Mouse (Mus musculus): ENCODE measurements at regions not wholly inside any gene's neighbourhood (a gene's known extent, or its start where the extent isn't known, plus 50 kb on each side); places are given as distances from the start of the nearest gene placed in this dataset.

DNA sequence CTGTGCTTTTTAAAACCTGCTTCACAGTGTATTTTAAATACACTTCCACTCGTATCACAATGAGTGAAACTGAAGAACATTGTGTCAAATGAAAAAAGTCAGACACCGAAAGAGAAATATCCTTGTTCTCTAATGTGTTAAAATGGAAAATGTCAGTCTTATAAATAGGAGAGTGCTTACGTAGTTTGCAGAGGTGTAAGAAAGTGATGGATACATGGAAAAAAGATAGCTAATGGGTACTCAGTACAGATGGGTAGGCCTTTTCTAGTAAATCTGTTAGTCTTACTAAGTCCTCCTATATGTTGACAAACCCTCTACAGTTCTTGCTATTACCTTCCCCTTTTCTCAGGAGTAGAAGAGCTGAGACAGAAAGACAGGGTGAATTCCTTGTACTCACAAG lies 706.2 kb downstream of the Efnb2 start:
- Histone ChIP-seq H3K36me3 (no peaks in the 10 kb centered on the region), H3K4me2 (no peak overlapping the region), H3K27ac (no peak overlapping the region), H3K9ac (no peak overlapping the region), H3K4me1 (replicated peaks) (no peaks in the 10 kb centered on the region), H3K9me3 (no peaks in the 10 kb centered on the region), H3K4me3 (no peak overlapping the region), H3K27me3 (no peaks in the 10 kb centered on the region)
- ATAC-seq (ENCODE audit: low FRiP score): no peak
- 93% methylated on average over 3 of the region's 3 CpGs for WGBS

DNA sequence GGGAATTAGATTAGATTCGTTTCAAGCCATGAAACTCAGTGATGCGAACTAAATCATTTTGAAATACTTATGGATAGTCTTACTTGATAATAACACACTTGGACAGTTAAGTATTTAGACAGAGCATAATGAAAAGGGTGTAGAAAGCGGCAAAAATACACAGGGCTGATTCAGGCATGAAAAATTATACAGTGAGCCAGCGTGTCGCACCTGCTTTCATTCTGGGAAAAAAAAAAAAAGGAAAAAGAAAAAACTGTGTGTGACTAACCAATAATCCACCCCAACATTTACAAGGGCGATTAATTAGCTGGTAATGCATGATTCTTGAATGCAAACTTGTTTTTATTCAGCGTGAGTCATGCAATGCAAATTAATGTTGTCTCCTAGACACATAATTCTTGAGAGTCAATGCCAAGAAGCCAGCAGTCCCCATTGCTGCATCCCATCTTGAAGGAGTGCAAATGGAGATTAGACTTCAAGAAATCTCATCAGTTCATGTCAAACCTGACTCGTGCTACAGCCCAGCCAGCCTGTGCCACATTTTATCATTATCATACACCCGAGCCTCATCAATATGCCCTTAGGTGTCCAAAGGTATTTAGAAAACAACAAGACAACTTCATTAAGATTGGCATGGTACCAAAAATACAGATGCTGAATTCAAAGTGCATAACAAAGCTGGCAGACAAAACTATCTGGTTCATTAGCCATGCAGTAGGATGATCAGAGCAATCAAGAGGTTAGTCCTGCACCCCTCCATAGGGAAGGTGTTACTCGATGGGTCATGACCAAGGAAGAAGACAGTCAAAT lies 714.9 kb downstream of the Efnb2 start:
- ATAC-seq (ENCODE audit: low FRiP score): peak; percentile 74
- Histone ChIP-seq H3K27me3 (0 out of 2 replicates have a peak, but pooled peaks cover 5% of the 10 kb centered on the region), H3K9ac (no peak overlapping the region), H3K9me3 (no peaks in the 10 kb centered on the region), H3K4me1 (replicated peaks) (peaks cover 6% of the 10 kb centered on the region; the same call in 1 of the 2 replicates), H3K4me2 (no peak overlapping the region), H3K4me3 (no peak overlapping the region), H3K27ac (no peak overlapping the region), H3K36me3 (no peaks in the 10 kb centered on the region)
- WGBS: 51% methylated on average over 10 of the region's 10 CpGs

DNA sequence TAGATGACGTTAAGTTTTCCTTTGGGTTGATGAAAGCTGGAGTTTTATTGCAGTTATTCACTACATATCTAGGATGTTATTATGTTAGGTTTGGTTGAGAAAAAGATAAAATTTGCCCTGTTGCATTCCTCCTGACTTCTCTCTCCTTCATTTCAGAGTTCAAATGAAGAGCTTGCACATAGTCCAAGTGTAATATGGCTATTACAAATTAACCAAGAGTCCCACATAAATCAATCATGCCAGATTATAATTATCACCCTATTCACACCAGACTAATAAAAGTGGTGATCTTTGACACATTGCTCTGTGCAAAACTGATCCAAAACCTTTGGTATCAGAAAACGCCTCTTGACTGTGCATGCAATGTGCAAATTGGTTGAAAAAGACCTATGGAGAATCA lies 724.4 kb downstream of the Efnb2 start:
- no peaks in the 10 kb centered on the region for H3K4me1 ChIP-seq (replicated peaks)
- no peak for ATAC-seq (ENCODE audit: low FRiP score)
- H3K4me3 ChIP-seq: no peak overlapping the region
- 95% methylated on average over 2 of the region's 2 CpGs for WGBS
- H3K36me3 ChIP-seq: no peaks in the 10 kb centered on the region
- no peak overlapping the region for H3K4me2 ChIP-seq
- no peak overlapping the region for H3K27ac ChIP-seq
- no peak overlapping the region for H3K9ac ChIP-seq
- no peaks in the 10 kb centered on the region for H3K27me3 ChIP-seq
- H3K9me3 ChIP-seq: no peaks in the 10 kb centered on the region

DNA sequence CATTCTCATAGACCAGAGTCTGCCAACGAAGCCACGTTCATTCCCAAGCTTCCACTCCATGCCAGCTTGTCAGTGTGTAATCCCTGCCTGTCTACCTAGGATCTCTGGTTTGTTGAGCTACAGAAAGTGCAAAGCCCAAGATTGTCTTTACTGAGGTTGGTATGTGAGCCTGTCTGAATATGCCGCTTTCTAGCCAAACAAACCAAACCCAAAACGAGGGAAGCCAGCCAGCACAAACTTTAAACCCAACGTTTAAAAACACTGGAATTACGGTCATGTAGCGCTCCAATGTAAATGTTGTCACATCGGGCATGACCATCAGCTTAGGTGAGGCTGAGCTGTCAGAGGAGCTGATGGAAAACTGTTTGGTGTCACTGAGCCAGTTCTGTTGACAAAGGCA lies 741.6 kb downstream of the Efnb2 start:
- Histone ChIP-seq H3K4me1 (replicated peaks) (no peaks in the 10 kb centered on the region), H3K9me3 (no peaks in the 10 kb centered on the region), H3K4me2 (no peak overlapping the region), H3K9ac (no peak overlapping the region), H3K4me3 (no peak overlapping the region), H3K27me3 (no peaks in the 10 kb centered on the region), H3K27ac (no peak overlapping the region), H3K36me3 (no peaks in the 10 kb centered on the region)
- ATAC-seq (ENCODE audit: low FRiP score): no peak
- WGBS: 76% methylated on average over 8 of the region's 8 CpGs

DNA sequence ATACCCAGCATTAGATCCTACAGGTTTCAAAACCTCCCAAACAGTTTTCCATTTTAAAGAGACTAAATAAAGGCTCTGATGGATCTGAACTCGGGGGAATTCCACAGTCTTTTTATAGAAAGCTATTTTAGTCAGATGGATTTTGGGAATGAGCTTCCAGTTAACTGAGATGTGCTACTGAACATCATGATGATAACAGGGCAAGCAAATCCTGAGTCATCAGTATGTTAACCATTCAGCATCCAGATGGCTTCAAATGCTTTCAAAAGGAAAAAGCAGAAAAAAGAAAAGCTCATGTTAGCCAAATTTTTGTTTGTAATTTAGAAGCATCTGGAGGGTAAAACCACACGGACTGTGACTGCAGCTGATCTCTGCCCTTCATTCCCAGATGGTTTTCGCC lies 766.7 kb downstream of the Efnb2 start:
- H3K36me3 ChIP-seq: no peaks in the 10 kb centered on the region
- ATAC-seq (ENCODE audit: low FRiP score): no peak
- H3K27ac ChIP-seq: no peak overlapping the region
- no peak overlapping the region for H3K4me2 ChIP-seq
- H3K27me3 ChIP-seq: no peaks in the 10 kb centered on the region
- H3K9ac ChIP-seq: no peak overlapping the region
- WGBS: 83% methylated on average over 3 of the region's 3 CpGs
- H3K9me3 ChIP-seq: no peaks in the 10 kb centered on the region
- no peak overlapping the region for H3K4me3 ChIP-seq
- no peaks in the 10 kb centered on the region for H3K4me1 ChIP-seq (replicated peaks)

DNA sequence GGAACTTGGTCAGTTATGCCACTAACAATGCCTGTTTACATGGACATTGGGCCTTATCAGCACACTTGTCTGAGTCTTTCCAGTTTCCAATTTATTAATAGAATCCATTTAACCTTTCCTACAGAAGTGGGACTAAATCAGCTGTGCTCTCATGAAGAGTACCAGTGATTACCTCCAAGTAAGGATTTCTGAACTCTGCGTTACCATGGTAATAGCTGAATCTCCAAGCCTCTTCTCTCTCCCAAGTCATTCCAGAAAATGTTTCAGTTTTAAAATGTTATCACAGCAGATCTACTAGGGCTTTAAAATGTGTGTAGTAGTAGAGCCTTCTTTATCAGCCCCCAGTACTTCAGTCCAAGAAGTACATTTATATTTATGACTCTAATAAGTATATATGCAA lies 807.9 kb downstream of the Efnb2 start:
- H3K4me3 ChIP-seq: no peak overlapping the region
- H3K27ac ChIP-seq: no peak overlapping the region
- no peaks in the 10 kb centered on the region for H3K4me1 ChIP-seq (replicated peaks)
- no peaks in the 10 kb centered on the region for H3K9me3 ChIP-seq
- ATAC-seq (ENCODE audit: low FRiP score): no peak
- H3K4me2 ChIP-seq: no peak overlapping the region
- H3K9ac ChIP-seq: no peak overlapping the region
- no peaks in the 10 kb centered on the region for H3K27me3 ChIP-seq
- WGBS: 85% methylated on average over 1 of the region's 1 CpGs
- H3K36me3 ChIP-seq: no peaks in the 10 kb centered on the region

DNA sequence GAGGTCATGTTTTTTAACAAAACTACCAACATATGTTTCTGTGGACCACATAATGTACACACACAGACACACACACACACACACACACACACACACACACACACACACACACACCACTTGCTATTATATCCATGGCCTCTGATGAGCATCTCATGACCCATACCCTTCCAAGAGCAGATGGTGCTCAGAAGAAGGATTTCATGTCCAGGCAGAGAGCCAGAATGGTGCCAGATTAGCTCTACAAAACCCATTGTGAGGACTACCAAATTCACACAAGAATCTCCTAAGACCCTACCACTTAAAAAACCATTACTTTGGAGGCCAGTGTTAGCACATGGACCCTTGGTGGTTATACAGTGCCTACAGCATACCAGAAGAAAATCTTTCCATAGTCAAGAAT lies 810.5 kb downstream of the Efnb2 start:
- no peak overlapping the region for H3K27ac ChIP-seq
- no peaks in the 10 kb centered on the region for H3K4me1 ChIP-seq (replicated peaks)
- H3K4me3 ChIP-seq: no peak overlapping the region
- H3K27me3 ChIP-seq: no peaks in the 10 kb centered on the region
- H3K36me3 ChIP-seq: no peaks in the 10 kb centered on the region
- H3K9me3 ChIP-seq: no peaks in the 10 kb centered on the region
- no peak overlapping the region for H3K4me2 ChIP-seq
- no peak overlapping the region for H3K9ac ChIP-seq
- ATAC-seq (ENCODE audit: low FRiP score): no peak

DNA sequence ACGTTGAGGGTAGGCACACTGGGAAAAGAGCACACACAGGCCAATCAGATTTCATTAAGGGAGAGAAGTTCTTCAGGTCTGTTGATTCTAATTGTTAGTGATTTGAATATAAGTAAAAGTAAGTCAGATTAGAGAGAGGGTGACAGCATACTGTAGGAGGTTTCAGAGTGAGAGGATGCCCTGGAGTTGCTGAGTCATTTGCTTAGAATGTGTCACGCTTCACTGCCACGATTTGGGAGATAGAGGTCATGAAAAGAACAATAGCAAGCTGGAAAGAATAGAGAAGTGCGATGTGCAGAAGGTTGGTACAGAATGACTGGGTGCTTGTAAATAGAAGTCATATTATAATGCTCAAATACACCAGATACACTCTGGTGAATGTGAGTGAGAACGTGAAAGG lies 829.1 kb downstream of the Efnb2 start:
- Histone ChIP-seq H3K4me2 (no peak overlapping the region), H3K4me1 (replicated peaks) (no peaks in the 10 kb centered on the region), H3K9ac (no peak overlapping the region), H3K36me3 (no peaks in the 10 kb centered on the region), H3K27me3 (no peaks in the 10 kb centered on the region), H3K4me3 (no peak overlapping the region), H3K9me3 (no peaks in the 10 kb centered on the region; the same call in 1 of the 2 replicates), H3K27ac (no peak overlapping the region)
- ATAC-seq (ENCODE audit: low FRiP score): no peak
- 44% methylated on average over 5 of the region's 5 CpGs for WGBS

DNA sequence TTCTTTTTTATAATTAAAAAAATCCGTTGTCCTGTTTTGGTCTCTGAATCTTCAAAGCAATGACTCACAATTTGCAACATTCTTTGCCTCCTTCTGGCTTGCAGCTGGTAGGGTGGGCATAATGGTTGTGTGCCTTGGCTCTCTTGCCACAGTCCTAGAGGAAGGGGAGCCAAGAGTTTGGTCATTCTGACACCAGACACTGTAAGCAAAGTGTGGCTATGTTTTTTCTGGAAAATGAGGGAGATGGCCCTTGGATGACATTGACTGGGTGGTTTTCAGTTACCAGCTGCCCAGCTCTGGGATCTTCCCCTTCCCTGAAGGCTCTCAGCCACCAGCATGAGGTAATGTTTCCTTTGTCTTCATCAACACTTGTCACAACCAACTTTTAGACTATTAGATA lies 833.2 kb downstream of the Efnb2 start:
- no peak for ATAC-seq (ENCODE audit: low FRiP score)
- H3K9ac ChIP-seq: no peak overlapping the region
- no peak overlapping the region for H3K4me2 ChIP-seq
- no peaks in the 10 kb centered on the region for H3K36me3 ChIP-seq
- 87% methylated on average over 1 of the region's 1 CpGs for whole genome bisulfite sequencing
- no peak overlapping the region for H3K27ac ChIP-seq
- H3K4me1 ChIP-seq (replicated peaks): no peaks in the 10 kb centered on the region
- no peaks in the 10 kb centered on the region for H3K9me3 ChIP-seq
- H3K27me3 ChIP-seq: no peaks in the 10 kb centered on the region
- no peak overlapping the region for H3K4me3 ChIP-seq

DNA sequence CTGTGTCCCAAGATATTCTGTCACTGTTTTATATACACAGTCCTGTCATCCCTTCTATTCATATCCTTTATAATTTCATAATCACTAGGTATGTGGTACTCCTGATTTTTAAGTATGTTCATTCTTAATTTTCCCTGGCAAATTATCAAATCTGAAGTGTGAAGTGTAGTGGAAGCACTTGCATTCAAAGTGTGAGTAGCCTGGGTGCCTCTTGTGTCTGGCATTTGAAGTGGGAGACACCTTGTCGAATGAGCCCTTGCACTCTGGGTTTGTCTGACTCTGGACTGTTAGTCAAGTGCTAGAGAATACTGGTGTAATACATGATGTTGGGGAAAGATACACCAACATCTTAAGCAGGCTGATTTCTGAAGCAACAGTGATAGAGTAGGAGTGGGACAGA lies 852.6 kb downstream of the Efnb2 start:
- H3K4me2 ChIP-seq: no peak overlapping the region
- H3K9me3 ChIP-seq: no peaks in the 10 kb centered on the region
- H3K4me1 ChIP-seq (replicated peaks): no peaks in the 10 kb centered on the region
- no peaks in the 10 kb centered on the region for H3K27me3 ChIP-seq
- no peak overlapping the region for H3K9ac ChIP-seq
- 90% methylated on average over 1 of the region's 1 CpGs for WGBS
- no peak overlapping the region for H3K27ac ChIP-seq
- H3K4me3 ChIP-seq: no peak overlapping the region
- ATAC-seq (ENCODE audit: low FRiP score): no peak
- no peaks in the 10 kb centered on the region for H3K36me3 ChIP-seq

DNA sequence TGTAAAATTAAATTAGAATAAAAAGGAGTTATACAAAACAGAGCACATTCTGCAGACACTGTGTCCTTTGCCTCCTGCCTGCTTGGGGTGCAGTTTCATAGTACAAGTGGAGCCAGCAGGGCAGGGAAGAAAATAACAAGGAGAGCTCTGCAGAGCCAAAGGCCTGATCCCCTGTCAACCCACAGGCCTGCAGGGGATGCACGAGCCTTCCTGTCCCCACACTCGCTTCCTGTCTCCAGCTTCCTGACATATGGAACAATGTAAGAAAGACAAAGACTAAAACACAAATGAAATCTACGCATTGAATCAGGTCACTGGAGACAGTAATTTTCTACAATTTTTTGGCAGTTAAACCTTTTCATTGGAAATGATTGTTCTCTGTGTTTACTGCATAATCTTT lies 861.8 kb downstream of the Efnb2 start:
- WGBS: 64% methylated on average over 3 of the region's 3 CpGs
- H3K9me3 ChIP-seq: no peaks in the 10 kb centered on the region
- no peak overlapping the region for H3K4me3 ChIP-seq
- no peaks in the 10 kb centered on the region for H3K27me3 ChIP-seq
- no peak overlapping the region for H3K9ac ChIP-seq
- ATAC-seq (ENCODE audit: low FRiP score): no peak
- H3K4me2 ChIP-seq: no peak overlapping the region
- no peaks in the 10 kb centered on the region for H3K36me3 ChIP-seq
- no peak overlapping the region for H3K27ac ChIP-seq
- H3K4me1 ChIP-seq (replicated peaks): no peaks in the 10 kb centered on the region

DNA sequence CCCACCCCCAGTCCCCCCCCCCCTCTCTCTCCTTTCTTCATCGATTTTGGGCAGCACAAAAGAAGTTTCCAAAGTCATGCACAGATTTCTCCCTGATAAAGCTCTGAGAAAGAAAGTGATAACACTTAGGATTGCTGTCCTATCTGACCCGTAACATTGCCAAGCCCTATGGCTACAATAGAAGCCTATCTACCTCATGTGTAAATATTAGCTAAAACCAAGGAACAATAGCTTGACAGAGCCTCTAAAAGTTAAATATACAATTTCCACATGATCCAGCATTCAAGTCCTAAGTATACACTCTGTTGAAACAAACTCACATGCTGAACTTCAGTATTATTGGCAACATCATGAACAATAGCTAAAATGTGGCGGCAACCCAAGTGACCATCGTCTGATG lies 864.9 kb downstream of the Efnb2 start:
- no peak overlapping the region for H3K9ac ChIP-seq
- H3K27ac ChIP-seq: no peak overlapping the region

DNA sequence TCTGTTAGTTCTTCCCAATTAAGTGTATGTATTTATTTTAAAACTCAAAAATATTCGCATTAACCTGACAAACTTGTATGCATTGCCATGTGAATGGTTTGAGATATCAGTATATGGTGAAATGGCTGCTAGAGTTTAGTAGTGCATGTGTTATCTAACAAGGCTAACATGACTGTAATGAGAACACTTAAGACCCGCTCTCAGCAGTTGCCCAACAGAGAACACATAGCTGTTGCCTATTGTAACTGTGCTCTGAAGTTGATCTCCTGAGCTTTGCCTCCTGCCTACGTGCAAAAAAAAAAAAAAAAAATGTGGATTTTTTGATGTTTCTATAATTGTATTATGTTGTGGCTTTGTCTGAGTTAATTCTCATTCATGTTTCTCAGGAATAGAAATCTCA lies 897.2 kb downstream of the Efnb2 start:
- Histone ChIP-seq H3K9me3 (no peaks in the 10 kb centered on the region), H3K36me3 (no peaks in the 10 kb centered on the region), H3K27me3 (no peaks in the 10 kb centered on the region), H3K9ac (no peak overlapping the region), H3K4me2 (no peak overlapping the region), H3K4me3 (no peak overlapping the region), H3K27ac (no peak overlapping the region), H3K4me1 (replicated peaks) (no peaks in the 10 kb centered on the region)
- no peak for ATAC-seq (ENCODE audit: low FRiP score)
- WGBS: 72% methylated on average over 3 of the region's 3 CpGs

More for the DNA sequence above, 864.9 kb downstream of the Efnb2 start:
- no peak overlapping the region for H3K4me2 ChIP-seq
- WGBS: 90% methylated on average over 4 of the region's 4 CpGs
- no peaks in the 10 kb centered on the region for H3K27me3 ChIP-seq
- no peaks in the 10 kb centered on the region for H3K9me3 ChIP-seq
- no peaks in the 10 kb centered on the region for H3K4me1 ChIP-seq (replicated peaks)
- ATAC-seq (ENCODE audit: low FRiP score): no peak
- no peak overlapping the region for H3K4me3 ChIP-seq
- H3K36me3 ChIP-seq: no peaks in the 10 kb centered on the region
